Mouse (Mus musculus): ENCODE data around the gene Wasl.

DNA sequence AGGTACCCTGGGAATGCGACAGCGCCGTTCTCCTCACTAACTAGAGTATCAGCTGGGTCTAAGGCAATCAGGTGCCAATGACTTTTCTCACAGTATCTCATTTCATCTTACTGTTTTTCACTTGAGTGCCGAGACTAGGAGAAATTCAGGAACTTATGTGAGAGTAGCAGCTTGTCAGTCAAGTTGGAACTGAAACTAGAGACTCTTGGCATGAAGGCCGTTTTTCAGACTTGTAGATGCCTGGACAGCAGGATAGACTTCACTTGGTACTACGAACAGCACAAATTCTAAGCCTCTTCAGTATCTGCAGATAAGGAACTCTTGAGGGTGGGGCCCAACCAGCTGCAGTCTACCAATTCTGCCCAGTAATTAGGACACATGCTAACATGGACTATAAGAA, 64.7 kb downstream of the Wasl start:
- no peak for TF ChIP-seq CTCF (IDR thresholded peaks at IDR 0.05; ENCODE audit: extremely low read depth, insufficient read length, insufficient replicate concordance, low read depth, low read length)
- TF ChIP-seq POLR2A (IDR thresholded peaks at IDR 0.05; ENCODE audit: low read depth, low read length): no peak

All from small intestine, adult 2 months (tissue).